ENCODE assay signal across 16 mouse cellular contexts in genomic region chr7:113192714-113193365, GRCm38 (mm10). TPM values are rescaled to one million over a fixed set of nuclear protein-coding genes. Genes with fewer than 3 reads are reported as not detected.
A peak's percentile ranks its signal among the peaks of the same experiment; 100 is the strongest.
DNase-seq lines count a peak whose midpoint lies in the region.
"Had no signal": no experiment of that assay in that cellular context is flagged by ENCODE, and none has a peak within 500 bp of the region (broad histone marks: within the 10 kb centered on the region; RNA-seq: fewer than 3 reads in every experiment).

No protein-coding gene starts in this region.

- peak; percentile 86 for DNase-seq in heart, adult 11 months
- no peak for DNase-seq in heart, adult 8-10 months (ENCODE audit: low spot score)
- peak; percentile 9 for DNase-seq in CD4-positive helper T cell, adult 2 months (ENCODE audit: low read depth, low spot score)
- peak; percentile 11 for DNase-seq in induced T-regulatory cell, adult 2 months (ENCODE audit: low read depth)
- peak; percentile 49 for DNase-seq in thymus, postnatal 0 days (ENCODE audit: low spot score)
- no peak for DNase-seq in testis, postnatal 14 days (ENCODE audit: low spot score)
- no peak for DNase-seq in lung, postnatal 25 days (ENCODE audit: low spot score)
- no peak for DNase-seq in natural killer cell, adult 2 months (ENCODE audit: low spot score in 2 of 2)
- DNase-seq: adrenal gland, adult 8-10 months; cerebellum, adult 18-20 months; cerebellum, postnatal 36 days; gastrocnemius, adult 2 months; layer of hippocampus, postnatal 36 days; liver; liver, postnatal 0 days; lung, postnatal 14 days had no signal

RNA-seq across cellular contexts. Expression of gene Arntl, which starts 14.4 kb away (rescaled TPM):
- total RNA-seq in heart, adult 8-10 months (2022), result 1 to 10 TPM; 2.6 to 8.9 (median 3.5) TPM
- 44.0 and 44.4 TPM in 2 replicates for polyA plus RNA-seq in thymus, postnatal 0 days (2015; fragmentation: Nextera tagmentation; extraction: Ambion mirVana)

Comparison
In these comparisons a context has a peak if more than half of its experiments do, and no peak if none do; other contexts are left out.
1. DNase-seq: peak in heart, adult 11 months (single experiment), CD4-positive helper T cell, adult 2 months (single experiment), induced T-regulatory cell, adult 2 months (single experiment) and thymus, postnatal 0 days (single experiment); none in heart, adult 8-10 months (single experiment), testis, postnatal 14 days (single experiment), lung, postnatal 25 days (single experiment) and natural killer cell, adult 2 months (0 of 2).